Mouse (Mus musculus): ENCODE data around the gene Gm4131. TPM values are rescaled to one million over a fixed set of nuclear protein-coding genes. Genes with fewer than 3 reads are reported as not detected.

Gm4131 gene
- polyA plus RNA-seq, 1 experiment from 2014 or later = not detected

DNA sequence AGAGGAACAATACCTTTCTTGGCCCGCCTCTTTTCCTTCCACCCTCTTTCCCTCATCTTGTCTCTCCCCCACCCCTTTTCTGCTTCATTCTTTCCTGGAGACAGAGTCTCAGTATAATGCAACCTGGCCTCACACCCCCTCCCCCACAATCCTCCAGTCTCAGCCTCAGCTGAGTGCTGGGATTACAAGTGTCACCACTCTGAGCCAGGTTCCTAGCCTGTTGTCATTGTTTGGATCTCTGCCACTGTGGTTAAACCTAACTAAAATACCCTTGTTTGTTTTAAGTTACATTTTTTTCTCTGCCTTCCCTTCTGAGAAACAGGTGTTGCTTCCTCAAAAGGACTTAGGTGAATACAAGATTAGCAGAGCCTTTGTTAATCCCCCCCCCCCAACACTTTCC lies 53.9 kb downstream of the Gm4131 start:
- no peaks in the 10 kb centered on the region for H3K9me3 ChIP-seq (ENCODE audit: low read depth, low read length)
- ATAC-seq (ENCODE audit: insufficient read depth) = no peak
- no peak for TF ChIP-seq CTCF (IDR thresholded peaks at IDR 0.05; ENCODE audit: low read depth)
- no peaks in the 10 kb centered on the region for H3K36me3 ChIP-seq (ENCODE audit: insufficient read depth)
- H3K27ac ChIP-seq (ENCODE audit: low read depth) = no peak overlapping the region
- H3K9ac ChIP-seq = no peak overlapping the region
- DNase-seq = no peak
- no peaks in the 10 kb centered on the region for H3K27me3 ChIP-seq (ENCODE audit: insufficient read depth, low read length)
- H3K4me2 ChIP-seq = no peak overlapping the region
- no peak overlapping the region for H3K4me3 ChIP-seq (ENCODE audit: low read depth, low read length)
- no peaks in the 10 kb centered on the region for H3K4me1 ChIP-seq (ENCODE audit: insufficient read depth)
- 53% methylated on average over 1 of the region's 1 CpGs for WGBS

DNA sequence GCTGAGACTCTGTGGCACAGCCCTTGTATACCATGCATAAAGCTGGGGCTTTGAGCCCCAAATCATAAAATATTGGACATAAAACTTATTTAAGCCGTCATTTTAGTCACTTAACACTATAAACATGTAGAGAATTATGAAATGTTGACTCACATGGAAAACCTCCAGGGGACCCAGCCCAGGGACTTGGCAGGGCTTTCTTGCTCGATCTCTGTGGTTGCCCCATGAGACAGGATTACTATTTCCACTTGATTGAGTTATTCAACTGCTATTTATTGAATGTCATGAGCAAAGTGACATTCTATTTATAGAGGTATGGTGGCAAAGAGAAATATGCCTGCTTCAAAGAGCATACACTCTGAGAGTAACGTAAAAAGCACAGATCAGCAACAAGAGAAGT lies 57.4 kb downstream of the Gm4131 start:
- DNase-seq = no peak
- WGBS = 52% methylated on average over 3 of the region's 3 CpGs
- H3K36me3 ChIP-seq (ENCODE audit: insufficient read depth) = no peaks in the 10 kb centered on the region

DNA sequence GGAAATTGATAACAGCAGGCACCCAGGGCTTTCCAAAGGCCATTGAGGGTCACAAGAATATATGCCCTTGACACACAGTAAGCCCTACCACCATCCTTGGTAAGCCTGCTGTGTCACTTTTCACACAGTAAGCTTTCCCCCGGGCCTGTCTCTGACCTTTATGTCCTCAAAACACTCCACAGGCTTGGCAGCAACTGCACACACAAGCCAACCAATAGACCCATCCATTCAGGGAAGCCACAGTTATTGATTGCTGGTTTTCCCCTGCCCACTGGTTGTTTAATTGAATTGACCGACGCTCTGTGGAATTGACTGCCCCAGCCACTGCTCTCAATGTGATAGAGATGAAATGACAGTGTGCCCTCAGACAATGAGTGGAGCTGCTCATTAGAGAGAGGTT lies 60.5 kb downstream of the Gm4131 start:
- H3K9ac ChIP-seq = no peak overlapping the region

More for the DNA sequence above, 57.4 kb downstream of the Gm4131 start:
- no peaks in the 10 kb centered on the region for H3K9me3 ChIP-seq (ENCODE audit: low read depth, low read length)
- no peak for TF ChIP-seq CTCF (IDR thresholded peaks at IDR 0.05; ENCODE audit: low read depth)
- H3K27me3 ChIP-seq (ENCODE audit: insufficient read depth, low read length) = no peaks in the 10 kb centered on the region
- no peak overlapping the region for H3K27ac ChIP-seq (ENCODE audit: low read depth)
- H3K4me2 ChIP-seq = no peak overlapping the region
- H3K4me1 ChIP-seq (ENCODE audit: insufficient read depth) = no peaks in the 10 kb centered on the region
- no peak for ATAC-seq (ENCODE audit: insufficient read depth)
- no peak overlapping the region for H3K9ac ChIP-seq
- H3K4me3 ChIP-seq (ENCODE audit: low read depth, low read length) = no peak overlapping the region

DNA sequence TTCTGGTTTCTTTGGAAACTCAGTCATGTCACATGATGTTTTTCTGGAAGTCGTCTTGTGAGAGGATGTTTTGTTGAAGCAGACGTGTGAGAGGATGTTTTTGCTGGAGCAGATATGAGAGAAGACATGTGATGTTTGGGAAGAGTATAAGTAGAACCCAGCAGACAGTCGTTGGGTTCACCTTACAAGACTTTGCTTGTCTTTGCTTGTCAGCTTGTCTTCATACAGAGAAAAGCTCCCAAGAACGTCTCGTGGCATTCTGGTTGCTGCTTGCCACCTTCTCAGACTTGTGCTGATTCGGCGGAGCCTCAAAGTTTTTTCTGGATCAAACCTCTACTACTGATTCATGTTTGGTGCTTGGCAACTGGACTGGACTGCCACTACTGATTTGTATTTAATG lies 69.3 kb downstream of the Gm4131 start:
- H3K4me2 ChIP-seq = no peak overlapping the region

More for the DNA sequence above, 60.5 kb downstream of the Gm4131 start:
- H3K4me1 ChIP-seq (ENCODE audit: insufficient read depth) = no peaks in the 10 kb centered on the region
- no peak overlapping the region for H3K4me3 ChIP-seq (ENCODE audit: low read depth, low read length)
- no peaks in the 10 kb centered on the region for H3K36me3 ChIP-seq (ENCODE audit: insufficient read depth)
- H3K4me2 ChIP-seq = no peak overlapping the region
- H3K9me3 ChIP-seq (ENCODE audit: low read depth, low read length) = no peaks in the 10 kb centered on the region
- TF ChIP-seq CTCF (IDR thresholded peaks at IDR 0.05; ENCODE audit: low read depth) = no peak
- DNase-seq = no peak
- H3K27ac ChIP-seq (ENCODE audit: low read depth) = no peak overlapping the region
- no peaks in the 10 kb centered on the region for H3K27me3 ChIP-seq (ENCODE audit: insufficient read depth, low read length)
- no peak for ATAC-seq (ENCODE audit: insufficient read depth)
- 73% methylated on average over 3 of the region's 3 CpGs for WGBS

DNA sequence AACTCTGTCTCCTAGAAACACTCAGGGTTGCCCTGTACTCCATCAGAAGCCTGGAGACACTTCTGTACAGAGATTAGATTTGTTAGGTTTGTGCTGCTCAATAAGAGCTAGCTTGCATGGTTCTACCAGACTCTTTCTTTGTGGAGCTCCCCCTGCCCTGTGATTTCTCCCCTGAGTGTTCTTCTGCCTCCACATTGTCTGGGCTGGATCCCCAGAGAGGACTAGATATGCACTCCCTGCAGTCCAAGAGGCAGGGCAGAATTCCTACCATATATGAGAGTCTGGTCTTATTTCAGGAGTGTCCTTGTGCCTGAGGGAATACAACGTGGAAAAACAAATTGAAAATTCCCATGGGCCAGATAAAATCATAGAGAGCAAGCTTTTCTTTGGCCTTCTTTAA lies 70.2 kb downstream of the Gm4131 start:
- Histone ChIP-seq H3K36me3 (ENCODE audit: insufficient read depth) (no peaks in the 10 kb centered on the region), H3K4me2 (no peak overlapping the region), H3K4me3 (ENCODE audit: low read depth, low read length) (no peak overlapping the region), H3K9ac (no peak overlapping the region), H3K27me3 (ENCODE audit: insufficient read depth, low read length) (no peaks in the 10 kb centered on the region), H3K4me1 (ENCODE audit: insufficient read depth) (0 out of 2 replicates have a peak, but pooled peaks cover 2% of the 10 kb centered on the region), H3K27ac (ENCODE audit: low read depth) (no peak overlapping the region), H3K9me3 (ENCODE audit: low read depth, low read length) (no peaks in the 10 kb centered on the region)
- WGBS = 47% methylated on average over 1 of the region's 1 CpGs
- TF ChIP-seq CTCF (IDR thresholded peaks at IDR 0.05; ENCODE audit: low read depth) = no peak
- DNase-seq = no peak
- ATAC-seq (ENCODE audit: insufficient read depth) = no peak

More for the DNA sequence above, 69.3 kb downstream of the Gm4131 start:
- Histone ChIP-seq H3K9me3 (ENCODE audit: low read depth, low read length) (no peaks in the 10 kb centered on the region), H3K4me3 (ENCODE audit: low read depth, low read length) (no peak overlapping the region), H3K27me3 (ENCODE audit: insufficient read depth, low read length) (no peaks in the 10 kb centered on the region), H3K4me1 (ENCODE audit: insufficient read depth) (no peaks in the 10 kb centered on the region), H3K36me3 (ENCODE audit: insufficient read depth) (no peaks in the 10 kb centered on the region), H3K27ac (ENCODE audit: low read depth) (no peak overlapping the region), H3K9ac (no peak overlapping the region)
- 68% methylated on average over 7 of the region's 7 CpGs for WGBS
- DNase-seq = no peak
- no peak for TF ChIP-seq CTCF (IDR thresholded peaks at IDR 0.05; ENCODE audit: low read depth)
- ATAC-seq (ENCODE audit: insufficient read depth) = no peak

DNA sequence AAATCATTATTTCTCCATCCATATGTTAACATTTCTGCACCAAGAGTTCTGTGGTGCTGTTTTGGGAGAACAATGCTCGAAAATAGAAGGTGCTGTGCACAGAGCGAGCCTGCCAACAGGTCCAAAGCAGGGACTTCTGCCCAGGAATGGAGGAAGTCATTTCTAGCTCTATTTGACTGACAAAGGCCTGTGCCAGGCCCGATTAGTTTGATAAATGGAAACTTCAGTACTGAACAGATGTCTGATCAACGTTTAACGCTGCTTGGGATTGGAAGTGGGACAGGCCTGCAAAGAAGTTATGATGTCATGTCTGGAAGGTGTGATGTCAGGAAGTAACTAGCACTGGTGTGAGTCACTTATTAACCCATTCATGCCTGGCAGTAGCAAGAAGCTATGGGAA lies 73.3 kb downstream of the Gm4131 start:
- Histone ChIP-seq H3K9ac (no peak overlapping the region), H3K4me2 (no peak overlapping the region), H3K9me3 (ENCODE audit: low read depth, low read length) (no peaks in the 10 kb centered on the region), H3K36me3 (ENCODE audit: insufficient read depth) (no peaks in the 10 kb centered on the region), H3K4me1 (ENCODE audit: insufficient read depth) (0 out of 2 replicates have a peak, but pooled peaks cover 2% of the 10 kb centered on the region), H3K4me3 (ENCODE audit: low read depth, low read length) (no peak overlapping the region), H3K27ac (ENCODE audit: low read depth) (no peak overlapping the region), H3K27me3 (ENCODE audit: insufficient read depth, low read length) (no peaks in the 10 kb centered on the region)
- ATAC-seq (ENCODE audit: insufficient read depth) (no peak), DNase-seq (no peak)
- no peak for TF ChIP-seq CTCF (IDR thresholded peaks at IDR 0.05; ENCODE audit: low read depth)
- 62% methylated on average over 5 of the region's 5 CpGs for WGBS

DNA sequence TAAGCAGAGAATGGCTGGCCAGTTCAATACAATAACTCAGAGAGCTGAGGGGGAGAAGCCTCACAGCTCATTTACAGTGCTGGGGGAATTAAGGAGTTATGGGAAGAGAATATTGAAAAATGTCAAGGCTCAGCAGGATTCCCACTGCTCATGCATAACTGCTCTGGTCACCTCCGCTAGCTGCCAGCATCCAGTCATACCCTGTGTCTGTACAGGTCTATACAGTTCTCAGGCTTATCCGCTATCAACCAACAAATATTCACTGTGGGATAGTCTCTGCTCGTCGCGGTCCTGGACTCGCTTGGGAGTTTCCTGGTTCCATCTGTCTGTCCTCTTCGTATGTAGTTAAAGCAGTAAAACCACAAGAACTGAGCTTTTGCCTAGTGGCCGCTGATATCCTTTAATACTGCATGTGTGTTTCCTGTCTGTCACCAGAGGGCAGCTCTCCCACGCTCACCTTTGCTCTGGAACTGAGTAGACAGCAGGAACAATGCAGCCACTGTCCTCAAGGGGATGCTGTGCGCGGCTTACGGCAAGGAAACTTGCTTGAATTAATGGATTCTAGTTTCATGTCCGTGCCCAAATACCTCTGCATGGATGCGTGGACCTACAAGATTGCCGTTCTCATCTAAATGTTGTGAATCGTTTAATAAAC lies 74.4 kb downstream of the Gm4131 start:
- Histone ChIP-seq H3K27ac (ENCODE audit: low read depth) (no peak overlapping the region), H3K4me3 (ENCODE audit: low read depth, low read length) (no peak overlapping the region), H3K4me1 (ENCODE audit: insufficient read depth) (0 out of 2 replicates have a peak, but pooled peaks cover 2% of the 10 kb centered on the region), H3K9me3 (ENCODE audit: low read depth, low read length) (no peaks in the 10 kb centered on the region), H3K4me2 (no peak overlapping the region), H3K27me3 (ENCODE audit: insufficient read depth, low read length) (no peaks in the 10 kb centered on the region), H3K9ac (no peak overlapping the region), H3K36me3 (ENCODE audit: insufficient read depth) (no peaks in the 10 kb centered on the region)
- 30% methylated on average over 16 of the region's 16 CpGs for WGBS
- peak; percentile 99 for TF ChIP-seq CTCF (IDR thresholded peaks at IDR 0.05; ENCODE audit: low read depth)
- DNase-seq (peak; percentile 88), ATAC-seq (ENCODE audit: insufficient read depth) (no peak)
